Mouse (Mus musculus): ENCODE results near the gene Creb5. TPM values are rescaled to one million over a fixed set of nuclear protein-coding genes. Genes with fewer than 3 reads are reported as not detected.

The Creb5 gene
- polyA plus RNA-seq, 1 experiment from 2014 or later: 25.4 TPM

GRCm38 (mm10) chr6:53499621-53500295 lies 212.7 kb downstream of the Creb5 start:
- Histone ChIP-seq H3K4me3 (ENCODE audit: low read length) (no peak overlapping the region), H3K4me1 (ENCODE audit: control insufficient read depth, insufficient read depth, low read length) (peaks cover 5% of the 10 kb centered on the region; the same call in 1 of the 2 replicates), H3K27me3 (ENCODE audit: control insufficient read depth, insufficient read depth, low read length) (no peaks in the 10 kb centered on the region), H3K9me3 (replicated peaks; ENCODE audit: control insufficient read depth, low read length) (0 out of 2 replicates have a peak, but pooled peaks cover 3% of the 10 kb centered on the region), H3K4me2 (ENCODE audit: low read depth, low read length) (no peak overlapping the region), H3K36me3 (ENCODE audit: control insufficient read depth, insufficient read depth) (0 out of 2 replicates have a peak, but pooled peaks cover 2% of the 10 kb centered on the region), H3K27ac (ENCODE audit: low read length) (no peak overlapping the region), H3K9ac (ENCODE audit: low read length) (no peak overlapping the region)
- WGBS: 78% methylated on average over 8 of the region's 8 CpGs
- no peak for ATAC-seq (replicated peaks; ENCODE audit: extremely low read depth, insufficient read depth, low FRiP score)

GRCm38 (mm10) chr6:53501236-53501635 lies 214.2 kb downstream of the Creb5 start:
- Histone ChIP-seq H3K4me2 (ENCODE audit: low read depth, low read length) (no peak overlapping the region), H3K4me3 (ENCODE audit: low read length) (no peak overlapping the region), H3K27me3 (ENCODE audit: control insufficient read depth, insufficient read depth, low read length) (no peaks in the 10 kb centered on the region), H3K27ac (ENCODE audit: low read length) (no peak overlapping the region), H3K9me3 (replicated peaks; ENCODE audit: control insufficient read depth, low read length) (0 out of 2 replicates have a peak, but pooled peaks cover 3% of the 10 kb centered on the region), H3K36me3 (ENCODE audit: control insufficient read depth, insufficient read depth) (0 out of 2 replicates have a peak, but pooled peaks cover 2% of the 10 kb centered on the region), H3K4me1 (ENCODE audit: control insufficient read depth, insufficient read depth, low read length) (peaks cover 3% of the 10 kb centered on the region; the same call in 1 of the 2 replicates), H3K9ac (ENCODE audit: low read length) (no peak overlapping the region)
- no peak for ATAC-seq (replicated peaks; ENCODE audit: extremely low read depth, insufficient read depth, low FRiP score)
- 81% methylated on average over 1 of the region's 1 CpGs for WGBS

- H3K27ac ChIP-seq (ENCODE audit: low read length): peak overlapping the region; percentile 59
- no peak overlapping the region for H3K4me3 ChIP-seq (ENCODE audit: low read length)
- H3K9me3 ChIP-seq (replicated peaks; ENCODE audit: control insufficient read depth, low read length): 0 out of 2 replicates have a peak, but pooled peaks cover 3% of the 10 kb centered on the region
- 0 out of 2 replicates have a peak, but pooled peaks cover 2% of the 10 kb centered on the region for H3K36me3 ChIP-seq (ENCODE audit: control insufficient read depth, insufficient read depth)
- peak; percentile 63; the same call in 1 of the 2 replicates for ATAC-seq (replicated peaks; ENCODE audit: extremely low read depth, insufficient read depth, low FRiP score)
- no peaks in the 10 kb centered on the region for H3K27me3 ChIP-seq (ENCODE audit: control insufficient read depth, insufficient read depth, low read length)
- no peaks in the 10 kb centered on the region; the same call in 1 of the 2 replicates for H3K4me1 ChIP-seq (ENCODE audit: control insufficient read depth, insufficient read depth, low read length)
- no peak overlapping the region for H3K4me2 ChIP-seq (ENCODE audit: low read depth, low read length)
- no peak overlapping the region for H3K9ac ChIP-seq (ENCODE audit: low read length)
- 24% methylated on average over 3 of the region's 3 CpGs for WGBS
Observed at GRCm38 (mm10) chr6:53506947-53507564, 220.0 kb downstream of the Creb5 start.

- no peak overlapping the region for H3K4me2 ChIP-seq (ENCODE audit: low read depth, low read length)
- no peak overlapping the region for H3K9ac ChIP-seq (ENCODE audit: low read length)
- H3K9me3 ChIP-seq (replicated peaks; ENCODE audit: control insufficient read depth, low read length): no peaks in the 10 kb centered on the region
- H3K4me1 ChIP-seq (ENCODE audit: control insufficient read depth, insufficient read depth, low read length): no peaks in the 10 kb centered on the region; the same call in 1 of the 2 replicates
- H3K27me3 ChIP-seq (ENCODE audit: control insufficient read depth, insufficient read depth, low read length): no peaks in the 10 kb centered on the region
- 64% methylated on average over 3 of the region's 3 CpGs for WGBS
- no peak overlapping the region for H3K4me3 ChIP-seq (ENCODE audit: low read length)
- H3K27ac ChIP-seq (ENCODE audit: low read length): peak overlapping the region; percentile 55
- 0 out of 2 replicates have a peak, but pooled peaks have one; percentile 32 for ATAC-seq (replicated peaks; ENCODE audit: extremely low read depth, insufficient read depth, low FRiP score)
- no peaks in the 10 kb centered on the region for H3K36me3 ChIP-seq (ENCODE audit: control insufficient read depth, insufficient read depth)
Observed at GRCm38 (mm10) chr6:53508847-53509494, 221.9 kb downstream of the Creb5 start.

GRCm38 (mm10) chr6:53510005-53510404 lies 222.9 kb downstream of the Creb5 start:
- no peak overlapping the region for H3K4me2 ChIP-seq (ENCODE audit: low read depth, low read length)
- ATAC-seq (replicated peaks; ENCODE audit: extremely low read depth, insufficient read depth, low FRiP score): no peak
- no peak overlapping the region for H3K4me3 ChIP-seq (ENCODE audit: low read length)
- no peaks in the 10 kb centered on the region for H3K9me3 ChIP-seq (replicated peaks; ENCODE audit: control insufficient read depth, low read length)
- H3K36me3 ChIP-seq (ENCODE audit: control insufficient read depth, insufficient read depth): no peaks in the 10 kb centered on the region
- no peak overlapping the region for H3K9ac ChIP-seq (ENCODE audit: low read length)
- no peaks in the 10 kb centered on the region for H3K27me3 ChIP-seq (ENCODE audit: control insufficient read depth, insufficient read depth, low read length)
- no peak overlapping the region for H3K27ac ChIP-seq (ENCODE audit: low read length)
- 58% methylated on average over 7 of the region's 7 CpGs for WGBS
- H3K4me1 ChIP-seq (ENCODE audit: control insufficient read depth, insufficient read depth, low read length): no peaks in the 10 kb centered on the region; the same call in 1 of the 2 replicates

- Histone ChIP-seq H3K4me3 (ENCODE audit: low read length) (no peak overlapping the region), H3K36me3 (ENCODE audit: control insufficient read depth, insufficient read depth) (no peaks in the 10 kb centered on the region), H3K27ac (ENCODE audit: low read length) (no peak overlapping the region), H3K4me2 (ENCODE audit: low read depth, low read length) (no peak overlapping the region), H3K27me3 (ENCODE audit: control insufficient read depth, insufficient read depth, low read length) (no peaks in the 10 kb centered on the region), H3K4me1 (ENCODE audit: control insufficient read depth, insufficient read depth, low read length) (peaks cover 3% of the 10 kb centered on the region), H3K9me3 (replicated peaks; ENCODE audit: control insufficient read depth, low read length) (no peaks in the 10 kb centered on the region), H3K9ac (ENCODE audit: low read length) (no peak overlapping the region)
- WGBS: 76% methylated on average over 8 of the region's 8 CpGs
- no peak for ATAC-seq (replicated peaks; ENCODE audit: extremely low read depth, insufficient read depth, low FRiP score)
Observed at GRCm38 (mm10) chr6:53512226-53512625, 225.2 kb downstream of the Creb5 start.

- H3K27ac ChIP-seq (ENCODE audit: low read length): no peak overlapping the region
- H3K4me3 ChIP-seq (ENCODE audit: low read length): no peak overlapping the region
- no peaks in the 10 kb centered on the region for H3K9me3 ChIP-seq (replicated peaks; ENCODE audit: control insufficient read depth, low read length)
- ATAC-seq (replicated peaks; ENCODE audit: extremely low read depth, insufficient read depth, low FRiP score): no peak
- no peak overlapping the region for H3K4me2 ChIP-seq (ENCODE audit: low read depth, low read length)
- H3K27me3 ChIP-seq (ENCODE audit: control insufficient read depth, insufficient read depth, low read length): no peaks in the 10 kb centered on the region
- peaks cover 5% of the 10 kb centered on the region for H3K4me1 ChIP-seq (ENCODE audit: control insufficient read depth, insufficient read depth, low read length)
- H3K36me3 ChIP-seq (ENCODE audit: control insufficient read depth, insufficient read depth): no peaks in the 10 kb centered on the region
- WGBS: 72% methylated on average over 2 of the region's 2 CpGs
- H3K9ac ChIP-seq (ENCODE audit: low read length): no peak overlapping the region
Observed at GRCm38 (mm10) chr6:53513380-53513779, 226.3 kb downstream of the Creb5 start.

- no peak for ATAC-seq (replicated peaks; ENCODE audit: extremely low read depth, insufficient read depth, low FRiP score)
- Histone ChIP-seq H3K4me1 (ENCODE audit: control insufficient read depth, insufficient read depth, low read length) (peaks cover 5% of the 10 kb centered on the region), H3K4me3 (ENCODE audit: low read length) (no peak overlapping the region), H3K27ac (ENCODE audit: low read length) (no peak overlapping the region), H3K9me3 (replicated peaks; ENCODE audit: control insufficient read depth, low read length) (no peaks in the 10 kb centered on the region), H3K4me2 (ENCODE audit: low read depth, low read length) (no peak overlapping the region), H3K9ac (ENCODE audit: low read length) (no peak overlapping the region), H3K27me3 (ENCODE audit: control insufficient read depth, insufficient read depth, low read length) (no peaks in the 10 kb centered on the region), H3K36me3 (ENCODE audit: control insufficient read depth, insufficient read depth) (no peaks in the 10 kb centered on the region)
- WGBS: 40% methylated on average over 1 of the region's 1 CpGs
Observed at GRCm38 (mm10) chr6:53514862-53515261, 227.8 kb downstream of the Creb5 start.

- Histone ChIP-seq H3K36me3 (ENCODE audit: control insufficient read depth, insufficient read depth) (no peaks in the 10 kb centered on the region), H3K27me3 (ENCODE audit: control insufficient read depth, insufficient read depth, low read length) (no peaks in the 10 kb centered on the region), H3K27ac (ENCODE audit: low read length) (no peak overlapping the region), H3K4me3 (ENCODE audit: low read length) (no peak overlapping the region), H3K9me3 (replicated peaks; ENCODE audit: control insufficient read depth, low read length) (no peaks in the 10 kb centered on the region), H3K4me1 (ENCODE audit: control insufficient read depth, insufficient read depth, low read length) (peaks cover 5% of the 10 kb centered on the region; the same call in 1 of the 2 replicates), H3K9ac (ENCODE audit: low read length) (no peak overlapping the region), H3K4me2 (ENCODE audit: low read depth, low read length) (no peak overlapping the region)
- WGBS: 70% methylated on average over 4 of the region's 4 CpGs
- ATAC-seq (replicated peaks; ENCODE audit: extremely low read depth, insufficient read depth, low FRiP score): no peak
Observed at GRCm38 (mm10) chr6:53515611-53516010, 228.5 kb downstream of the Creb5 start.

Measured in heart, embryonic 16.5 days (tissue).